Mouse (Mus musculus): ENCODE measurements around the gene Pik3r2. TPM values are rescaled to one million over a fixed set of nuclear protein-coding genes. Genes with fewer than 3 reads are reported as not detected.

Pik3r2 gene
- polyA plus RNA-seq, 1 experiment from 2014 or later = 49.1 TPM

DNA sequence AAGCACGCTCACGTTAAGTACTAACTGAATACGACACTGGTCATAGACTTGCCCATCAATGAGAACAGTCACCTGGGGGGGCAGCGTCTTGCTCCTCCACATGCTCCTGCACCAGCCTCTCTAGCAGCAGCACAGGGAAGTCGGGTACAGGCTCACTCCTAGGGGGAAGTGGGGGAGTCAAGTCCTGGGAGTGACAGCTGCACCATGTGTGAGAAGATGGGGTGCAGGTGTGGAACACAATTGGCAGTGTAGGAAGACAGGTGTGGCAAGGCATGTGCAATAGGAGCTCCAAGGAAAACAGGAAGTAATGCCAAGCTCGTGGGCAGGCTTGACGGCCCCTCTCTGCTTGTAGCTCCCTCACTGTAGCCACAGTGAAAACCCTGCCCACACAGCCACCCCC, 5.3 kb downstream of the Pik3r2 start:
- peaks cover 33% of the 10 kb centered on the region for H3K4me1 ChIP-seq (ENCODE audit: control insufficient read depth, insufficient read depth, low read length)
- no peaks in the 10 kb centered on the region for H3K27me3 ChIP-seq (ENCODE audit: control insufficient read depth, insufficient read depth, low read length)
- H3K36me3 ChIP-seq (ENCODE audit: control insufficient read depth, insufficient read depth, low read length) = peaks cover 72% of the 10 kb centered on the region
- H3K4me3 ChIP-seq (ENCODE audit: low read length) = no peak overlapping the region
- H3K27ac ChIP-seq (ENCODE audit: low read depth, low read length) = no peak overlapping the region
- H3K4me2 ChIP-seq (replicated peaks; ENCODE audit: low read depth, low read length) = no peak overlapping the region
- WGBS = 82% methylated on average over 7 of the region's 7 CpGs
- ATAC-seq (ENCODE audit: low FRiP score, low TSS enrichment) = no peak
- no peaks in the 10 kb centered on the region for H3K9me3 ChIP-seq (ENCODE audit: control insufficient read depth, low read length)
- no peak overlapping the region for H3K9ac ChIP-seq (ENCODE audit: low read depth, low read length)

DNA sequence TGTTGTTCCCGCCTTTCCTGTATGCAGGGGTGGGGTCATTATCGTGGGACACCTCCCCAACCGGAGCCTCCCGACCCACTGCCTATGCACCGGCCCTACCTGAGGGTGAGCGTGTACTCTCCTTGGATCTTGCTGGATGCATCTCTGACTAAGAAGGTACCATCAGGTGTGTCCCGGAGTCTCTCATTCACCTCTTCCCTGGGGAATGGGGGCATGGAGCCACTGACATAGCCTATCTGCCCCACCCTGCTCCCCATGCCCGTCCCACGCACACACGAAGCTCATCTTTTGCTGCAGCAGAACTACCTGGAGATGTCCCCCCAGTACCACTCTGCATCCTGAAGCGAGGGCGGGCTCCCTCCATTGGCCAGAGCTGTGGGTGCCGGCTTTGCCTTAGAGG, 5.8 kb downstream of the Pik3r2 start:
- Histone ChIP-seq H3K27me3 (ENCODE audit: control insufficient read depth, insufficient read depth, low read length) (no peaks in the 10 kb centered on the region), H3K4me2 (replicated peaks; ENCODE audit: low read depth, low read length) (no peak overlapping the region), H3K4me1 (ENCODE audit: control insufficient read depth, insufficient read depth, low read length) (peaks cover 34% of the 10 kb centered on the region), H3K9ac (ENCODE audit: low read depth, low read length) (no peak overlapping the region), H3K4me3 (ENCODE audit: low read length) (no peak overlapping the region), H3K9me3 (ENCODE audit: control insufficient read depth, low read length) (no peaks in the 10 kb centered on the region), H3K27ac (ENCODE audit: low read depth, low read length) (no peak overlapping the region), H3K36me3 (ENCODE audit: control insufficient read depth, insufficient read depth, low read length) (peaks cover 72% of the 10 kb centered on the region)
- ATAC-seq (ENCODE audit: low FRiP score, low TSS enrichment) = no peak
- WGBS = 96% methylated on average over 13 of the region's 13 CpGs

DNA sequence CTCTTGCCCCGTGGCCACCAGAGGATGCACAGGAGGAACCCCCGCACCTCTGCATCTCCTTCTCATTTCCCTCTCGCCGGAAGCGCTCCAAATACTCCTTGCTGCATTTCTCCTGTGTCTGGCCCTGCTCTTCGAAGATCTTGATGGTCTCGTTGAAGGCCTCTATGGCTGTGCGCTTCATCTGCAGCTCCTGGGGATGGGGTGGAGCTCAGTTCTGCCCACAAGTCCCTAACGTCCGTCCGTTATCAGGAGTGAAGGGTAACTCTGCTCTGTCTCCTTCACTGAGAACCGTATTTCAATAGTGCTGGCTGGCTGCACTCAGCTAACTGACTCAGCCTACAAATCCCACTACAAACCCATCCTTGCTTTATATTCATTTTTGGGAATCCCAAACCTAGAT, 6.7 kb downstream of the Pik3r2 start:
- WGBS = 73% methylated on average over 12 of the region's 12 CpGs
- Histone ChIP-seq H3K27ac (ENCODE audit: low read depth, low read length) (no peak overlapping the region), H3K36me3 (ENCODE audit: control insufficient read depth, insufficient read depth, low read length) (peaks cover 69% of the 10 kb centered on the region)

DNA sequence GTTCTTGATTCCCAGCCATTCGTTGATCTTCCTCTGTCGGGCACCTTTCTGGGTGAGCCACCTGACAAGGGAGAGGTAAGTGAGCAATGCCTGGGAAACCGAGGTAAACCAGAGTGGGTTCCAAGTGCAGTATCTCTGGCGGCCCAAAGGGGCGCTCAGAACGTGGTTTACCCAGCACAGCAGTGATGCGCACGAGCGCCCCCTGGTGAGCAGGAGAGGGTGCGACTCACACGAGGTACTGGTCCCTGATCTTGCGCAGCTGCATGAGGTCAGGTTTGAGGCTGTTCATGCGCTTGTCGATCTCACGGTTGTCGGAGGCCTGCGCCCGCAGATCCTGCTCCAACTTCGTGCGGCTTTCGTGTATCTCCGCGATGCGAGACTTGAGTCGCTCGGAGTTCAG, 7.2 kb downstream of the Pik3r2 start:
- Histone ChIP-seq H3K9ac (ENCODE audit: low read depth, low read length) (0 out of 2 replicates have a peak overlapping the region, but pooled peaks have one; percentile 1), H3K36me3 (ENCODE audit: control insufficient read depth, insufficient read depth, low read length) (peaks cover 67% of the 10 kb centered on the region), H3K27me3 (ENCODE audit: control insufficient read depth, insufficient read depth, low read length) (no peaks in the 10 kb centered on the region), H3K9me3 (ENCODE audit: control insufficient read depth, low read length) (no peaks in the 10 kb centered on the region), H3K4me3 (ENCODE audit: low read length) (no peak overlapping the region), H3K4me1 (ENCODE audit: control insufficient read depth, insufficient read depth, low read length) (peaks cover 25% of the 10 kb centered on the region), H3K27ac (ENCODE audit: low read depth, low read length) (no peak overlapping the region), H3K4me2 (replicated peaks; ENCODE audit: low read depth, low read length) (no peak overlapping the region)
- ATAC-seq (ENCODE audit: low FRiP score, low TSS enrichment) = peak; percentile 62
- 7% methylated on average over 26 of the region's 26 CpGs for WGBS

More for the DNA sequence above, 6.7 kb downstream of the Pik3r2 start:
- Histone ChIP-seq H3K9me3 (ENCODE audit: control insufficient read depth, low read length) (no peaks in the 10 kb centered on the region), H3K27me3 (ENCODE audit: control insufficient read depth, insufficient read depth, low read length) (no peaks in the 10 kb centered on the region), H3K9ac (ENCODE audit: low read depth, low read length) (0 out of 2 replicates have a peak overlapping the region, but pooled peaks have one; percentile 1), H3K4me1 (ENCODE audit: control insufficient read depth, insufficient read depth, low read length) (peaks cover 27% of the 10 kb centered on the region), H3K4me3 (ENCODE audit: low read length) (no peak overlapping the region), H3K4me2 (replicated peaks; ENCODE audit: low read depth, low read length) (no peak overlapping the region)
- no peak for ATAC-seq (ENCODE audit: low FRiP score, low TSS enrichment)

DNA sequence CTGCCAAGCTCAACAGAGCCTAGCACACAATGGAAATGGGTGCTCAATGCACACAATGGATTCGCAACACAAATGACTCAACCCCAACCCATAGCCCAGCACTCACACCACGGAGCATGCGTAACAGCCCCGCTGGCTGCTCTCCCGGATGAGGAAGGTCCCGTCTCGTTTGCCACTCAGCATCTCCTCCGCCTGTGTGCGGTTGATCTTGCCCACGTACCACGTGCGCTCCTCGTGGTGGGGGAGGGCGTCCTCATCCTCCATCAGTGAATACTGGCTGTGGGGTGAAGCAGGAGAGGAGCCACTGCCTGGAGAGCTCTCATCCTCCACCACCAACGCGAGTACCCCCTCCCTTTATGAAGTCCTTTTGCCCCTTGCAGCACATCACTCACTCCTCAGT, 7.6 kb downstream of the Pik3r2 start:
- H3K36me3 ChIP-seq (ENCODE audit: control insufficient read depth, insufficient read depth, low read length) = peaks cover 66% of the 10 kb centered on the region
- H3K4me1 ChIP-seq (ENCODE audit: control insufficient read depth, insufficient read depth, low read length) = peaks cover 21% of the 10 kb centered on the region
- WGBS = 90% methylated on average over 16 of the region's 16 CpGs

DNA sequence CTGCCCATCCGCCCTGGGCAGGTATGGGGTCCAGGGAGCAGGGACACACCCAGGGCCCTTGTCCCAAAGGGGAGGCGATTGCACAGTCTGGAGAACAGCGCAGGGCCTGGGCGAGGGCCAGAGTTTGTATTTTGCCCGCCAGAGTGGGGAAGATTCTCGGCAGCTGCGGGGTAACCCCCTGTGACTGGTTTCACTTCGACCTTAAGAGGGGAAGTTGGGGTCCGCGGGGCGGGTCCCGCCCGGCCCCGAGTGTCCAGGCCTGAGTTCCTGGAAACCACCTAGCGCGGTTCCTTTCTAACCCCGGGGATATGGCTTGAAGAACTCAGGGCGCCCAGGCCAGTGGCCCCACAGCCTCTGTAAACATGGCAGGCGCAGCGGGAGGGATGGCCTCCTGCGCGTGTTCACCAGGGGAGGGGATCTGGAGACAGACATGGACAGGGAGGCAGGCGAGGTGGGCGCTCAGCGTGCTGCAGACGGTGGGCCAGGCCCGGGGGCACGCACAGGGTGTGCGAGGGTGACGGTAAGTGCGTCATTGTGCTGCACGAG, 8.2 kb downstream of the Pik3r2 start:
- Histone ChIP-seq H3K4me1 (ENCODE audit: control insufficient read depth, insufficient read depth, low read length) (peaks cover 15% of the 10 kb centered on the region; the same call in 1 of the 2 replicates), H3K36me3 (ENCODE audit: control insufficient read depth, insufficient read depth, low read length) (peaks cover 63% of the 10 kb centered on the region), H3K9ac (ENCODE audit: low read depth, low read length) (no peak overlapping the region), H3K4me3 (ENCODE audit: low read length) (no peak overlapping the region), H3K27ac (ENCODE audit: low read depth, low read length) (no peak overlapping the region), H3K9me3 (ENCODE audit: control insufficient read depth, low read length) (no peaks in the 10 kb centered on the region), H3K4me2 (replicated peaks; ENCODE audit: low read depth, low read length) (no peak overlapping the region), H3K27me3 (ENCODE audit: control insufficient read depth, insufficient read depth, low read length) (no peaks in the 10 kb centered on the region)
- whole genome bisulfite sequencing = 95% methylated on average over 32 of the region's 32 CpGs
- ATAC-seq (ENCODE audit: low FRiP score, low TSS enrichment) = no peak

More for the DNA sequence above, 7.6 kb downstream of the Pik3r2 start:
- no peak overlapping the region for H3K9ac ChIP-seq (ENCODE audit: low read depth, low read length)
- H3K4me3 ChIP-seq (ENCODE audit: low read length) = no peak overlapping the region
- no peak overlapping the region for H3K27ac ChIP-seq (ENCODE audit: low read depth, low read length)
- H3K4me2 ChIP-seq (replicated peaks; ENCODE audit: low read depth, low read length) = no peak overlapping the region
- no peaks in the 10 kb centered on the region for H3K9me3 ChIP-seq (ENCODE audit: control insufficient read depth, low read length)
- no peaks in the 10 kb centered on the region for H3K27me3 ChIP-seq (ENCODE audit: control insufficient read depth, insufficient read depth, low read length)
- 0 out of 2 replicates have a peak, but pooled peaks have one; percentile 2 for ATAC-seq (ENCODE audit: low FRiP score, low TSS enrichment)

DNA sequence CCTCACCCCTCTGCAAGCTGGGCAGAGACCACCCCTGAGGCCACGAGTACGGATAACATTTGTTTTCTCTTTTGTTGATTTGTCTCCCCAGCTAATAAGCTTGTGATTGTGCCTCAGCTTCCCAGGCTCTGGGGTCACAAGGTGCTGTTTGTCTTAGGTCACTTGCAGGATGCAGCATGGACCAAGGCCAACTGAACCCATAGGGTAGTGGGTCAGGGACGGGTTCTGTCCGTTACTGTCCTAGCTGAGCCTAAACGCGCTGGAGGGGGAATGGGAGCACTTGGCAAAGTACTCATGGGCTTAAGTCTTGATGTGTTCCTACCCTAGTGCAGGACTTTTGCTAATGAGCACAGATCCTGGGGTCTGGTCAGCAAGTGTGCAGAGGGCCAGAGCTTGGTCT, 9.0 kb downstream of the Pik3r2 start:
- peaks cover 56% of the 10 kb centered on the region for H3K36me3 ChIP-seq (ENCODE audit: control insufficient read depth, insufficient read depth, low read length)
- H3K4me3 ChIP-seq (ENCODE audit: low read length) = no peak overlapping the region
- ATAC-seq (ENCODE audit: low FRiP score, low TSS enrichment) = no peak
- no peak overlapping the region for H3K27ac ChIP-seq (ENCODE audit: low read depth, low read length)
- H3K4me1 ChIP-seq (ENCODE audit: control insufficient read depth, insufficient read depth, low read length) = peaks cover 13% of the 10 kb centered on the region; the same call in 1 of the 2 replicates
- H3K9ac ChIP-seq (ENCODE audit: low read depth, low read length) = no peak overlapping the region
- no peaks in the 10 kb centered on the region for H3K9me3 ChIP-seq (ENCODE audit: control insufficient read depth, low read length)
- WGBS = 82% methylated on average over 6 of the region's 6 CpGs
- H3K4me2 ChIP-seq (replicated peaks; ENCODE audit: low read depth, low read length) = no peak overlapping the region
- no peaks in the 10 kb centered on the region for H3K27me3 ChIP-seq (ENCODE audit: control insufficient read depth, insufficient read depth, low read length)

DNA sequence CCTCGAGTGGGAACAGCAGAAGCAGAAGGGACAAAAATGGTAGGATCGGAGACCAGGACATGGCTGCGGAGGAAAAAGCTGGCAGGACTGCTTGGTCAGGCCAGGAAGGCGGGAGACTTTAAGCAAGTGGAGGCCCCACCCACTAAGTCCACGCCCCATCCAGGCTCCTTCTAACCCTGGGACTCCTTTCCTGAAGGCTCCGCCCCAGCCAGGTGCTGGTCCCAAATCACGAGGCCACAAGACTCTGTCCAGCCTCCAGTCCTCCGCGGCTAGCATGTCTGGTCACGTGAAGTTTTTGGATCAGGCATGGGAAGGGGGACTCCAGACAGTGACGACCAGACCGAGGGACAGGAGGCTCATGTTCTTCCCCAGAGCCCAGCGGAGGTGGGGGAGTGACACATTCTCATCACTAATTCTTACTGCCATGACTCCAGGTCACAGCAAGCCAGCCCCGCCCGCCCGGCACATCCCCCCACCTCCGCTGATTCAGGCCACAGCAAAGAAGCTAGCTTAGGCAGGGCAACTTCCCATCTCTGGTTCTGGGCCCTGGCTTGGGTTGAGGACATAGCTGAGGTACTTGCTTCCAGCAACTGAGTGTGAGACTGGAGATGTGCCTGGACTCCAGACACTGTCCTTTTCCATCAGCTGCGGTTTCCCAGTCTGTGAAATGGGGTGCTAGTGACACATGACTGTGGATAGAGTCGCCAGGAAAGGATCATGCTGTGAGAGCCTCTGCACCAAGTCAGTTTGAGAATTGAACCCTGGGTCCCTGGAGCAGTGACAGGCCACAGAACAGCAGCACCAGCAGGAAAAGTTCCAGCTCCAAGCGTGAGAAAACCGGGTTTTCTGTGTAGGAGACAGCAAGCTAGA, 9.7 kb downstream of the Pik3r2 start:
- WGBS = 11% methylated on average over 21 of the region's 21 CpGs
- peak; percentile 78 for ATAC-seq (ENCODE audit: low FRiP score, low TSS enrichment)
- H3K27ac ChIP-seq (ENCODE audit: low read depth, low read length) = peak overlapping the region; percentile 76
- H3K4me2 ChIP-seq (replicated peaks; ENCODE audit: low read depth, low read length) = peak overlapping the region; percentile 93
- H3K36me3 ChIP-seq (ENCODE audit: control insufficient read depth, insufficient read depth, low read length) = peaks cover 49% of the 10 kb centered on the region
- peak overlapping the region; percentile 53 for H3K4me3 ChIP-seq (ENCODE audit: low read length)
- peak overlapping the region; percentile 57 for H3K9ac ChIP-seq (ENCODE audit: low read depth, low read length)
- peaks cover 13% of the 10 kb centered on the region; the same call in 1 of the 2 replicates for H3K4me1 ChIP-seq (ENCODE audit: control insufficient read depth, insufficient read depth, low read length)
- no peaks in the 10 kb centered on the region for H3K9me3 ChIP-seq (ENCODE audit: control insufficient read depth, low read length)
- H3K27me3 ChIP-seq (ENCODE audit: control insufficient read depth, insufficient read depth, low read length) = no peaks in the 10 kb centered on the region
